Mouse (Mus musculus) gastrocnemius, adult 18-20 months (tissue): ENCODE data around the gene Crabp1. TPM values are rescaled to one million over a fixed set of nuclear protein-coding genes. Genes with fewer than 3 reads are reported as not detected.

Source experiments
- DNase-seq: peaks from one replicate; pipeline ENCODE4 v3.0.0; 2021; ENCODE audit warnings: low spot score
- total RNA-seq, 2 experiments: library from RNA; stranded (reverse); gene quantifications; 2 replicates each; pipeline ENCODE4 v1.2.3; 2021

Gene Crabp1
- total RNA-seq, 2 experiments from 2014 or later, result 0.80 to 0.88 TPM

DNA sequence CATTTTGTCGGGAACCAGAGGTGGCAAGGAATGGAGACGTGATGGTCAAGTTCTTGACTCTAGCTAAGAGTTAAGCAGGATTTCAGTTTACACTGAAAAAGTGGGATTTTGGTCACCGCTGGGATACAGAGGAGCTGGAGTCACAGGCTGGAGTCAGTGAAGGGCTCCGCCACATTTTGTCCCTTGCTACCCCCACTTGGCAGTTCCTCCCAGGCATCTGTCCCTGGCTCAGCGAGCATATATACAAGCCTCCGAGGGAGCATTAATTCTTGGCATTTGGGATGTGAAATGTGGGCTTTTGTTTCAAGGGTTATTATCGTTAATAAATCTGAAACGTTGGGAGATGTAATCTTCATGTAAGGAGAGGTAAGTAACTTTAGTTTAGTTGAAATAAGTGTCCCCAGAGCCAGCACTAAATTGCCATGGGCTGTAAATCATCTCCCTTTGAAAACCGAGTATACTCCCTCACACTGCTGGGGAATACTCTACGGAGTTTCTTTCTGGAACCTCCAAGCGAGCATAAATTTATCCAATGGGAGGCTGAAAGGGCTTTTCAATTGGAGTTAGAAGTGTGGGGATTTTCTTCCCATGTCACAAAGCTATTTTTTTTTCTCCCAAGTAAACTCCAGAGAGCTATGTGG is 5.7 kb downstream of the Crabp1 start:
- DNase-seq, result no peak

DNA sequence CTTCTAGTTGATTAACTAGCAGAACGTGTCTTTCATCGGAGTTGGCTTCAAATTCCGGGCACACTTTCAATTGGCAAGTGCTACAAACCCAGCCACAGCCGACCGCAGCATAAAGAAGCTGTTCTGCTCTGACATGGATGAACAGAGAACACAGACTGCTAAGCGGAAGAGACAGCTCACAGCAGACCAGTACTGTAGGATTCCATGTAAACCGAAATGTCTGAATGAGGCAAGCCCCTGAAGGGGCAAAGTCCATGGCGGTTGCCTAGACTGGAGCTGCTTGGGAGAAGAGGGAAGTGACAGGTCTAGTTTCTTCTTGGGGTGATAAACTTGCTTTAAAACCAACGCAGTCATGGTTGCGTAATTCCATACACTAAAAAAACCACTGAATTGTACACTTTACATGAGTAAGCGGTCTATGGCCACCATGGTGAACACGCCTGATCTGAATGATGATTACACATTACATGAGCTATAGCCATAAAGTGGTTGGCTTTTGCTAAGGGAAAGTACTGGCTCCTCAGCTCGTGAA is 12.0 kb downstream of the Crabp1 start:
- no peak for DNase-seq

DNA sequence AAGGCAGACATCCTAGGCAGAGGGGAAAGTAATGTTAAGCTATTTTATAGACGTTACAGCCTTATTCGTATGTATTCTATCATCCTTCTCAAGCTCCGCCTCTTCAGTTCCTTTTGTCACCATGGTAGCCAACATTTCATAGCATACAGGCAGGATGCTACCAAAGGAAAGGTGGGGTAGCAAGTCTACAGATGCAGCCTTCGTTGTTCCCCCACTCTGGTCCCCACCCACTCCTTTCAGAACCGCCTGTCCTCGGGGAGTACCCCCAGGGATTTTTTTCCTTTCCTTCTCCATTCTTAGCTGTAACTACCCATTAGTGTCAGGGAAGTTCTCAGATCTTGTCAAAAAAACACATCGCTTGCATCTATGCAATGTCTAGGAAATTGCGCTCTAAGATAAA is 14.7 kb downstream of the Crabp1 start:
- DNase-seq, result no peak

DNA sequence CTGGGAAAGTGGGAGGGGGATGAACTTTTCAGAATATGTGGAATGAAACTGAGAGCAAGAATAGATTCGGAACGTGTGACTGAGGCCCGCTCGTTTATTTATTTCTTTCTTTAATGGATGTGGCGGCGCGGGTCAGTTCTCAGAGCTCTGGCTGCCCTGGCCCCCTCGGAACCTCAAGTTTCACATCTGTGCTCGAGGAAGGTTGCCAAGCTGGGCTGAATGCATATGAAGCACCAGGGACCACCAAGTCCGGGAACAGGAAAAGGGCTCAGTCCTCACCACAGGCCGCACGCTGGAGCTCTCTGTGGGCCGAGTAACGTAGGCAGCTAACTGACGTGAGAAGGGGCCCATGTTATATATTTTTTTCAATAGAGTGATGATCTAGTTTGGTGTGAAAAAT is 18.0 kb downstream of the Crabp1 start:
- no peak for DNase-seq

DNA sequence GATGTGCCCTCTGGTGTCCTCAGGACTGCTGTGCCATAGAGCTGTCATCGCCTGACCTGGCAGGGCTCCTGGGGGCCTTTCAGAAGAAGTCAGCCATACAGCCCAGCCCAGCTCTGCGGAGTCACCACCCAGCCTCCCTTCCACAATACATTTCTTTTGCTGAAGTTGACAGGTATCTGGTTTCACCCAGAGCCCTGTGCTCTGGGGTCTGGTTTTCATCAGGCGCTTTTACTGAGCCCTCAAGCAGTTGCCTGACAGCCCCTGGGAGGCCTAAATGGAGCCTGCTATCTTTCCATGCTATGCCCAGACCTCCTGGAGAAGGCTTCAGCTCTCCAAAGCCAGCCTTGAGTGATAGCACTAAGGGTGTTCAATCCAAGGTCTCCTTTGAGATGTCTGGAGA is 19.5 kb downstream of the Crabp1 start:
- no peak for DNase-seq

DNA sequence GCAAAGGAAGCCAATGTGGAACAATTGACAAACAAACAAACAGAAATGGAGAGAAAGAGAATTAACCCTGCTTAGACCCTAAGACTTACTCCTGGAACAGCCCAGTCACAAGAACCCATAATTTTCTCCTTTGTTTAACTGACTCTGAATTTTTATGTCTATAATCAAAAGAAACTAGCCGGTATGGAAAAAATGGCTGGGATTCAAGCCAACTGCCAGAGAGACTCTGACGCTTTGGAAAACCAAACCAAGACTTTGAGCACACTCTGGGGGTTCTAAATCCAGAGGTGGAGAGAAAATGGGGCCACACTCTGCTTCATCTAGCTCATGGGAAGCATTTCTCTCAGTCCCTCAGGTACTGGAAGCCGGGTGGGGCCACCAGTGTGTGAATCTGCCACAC is 20.7 kb downstream of the Crabp1 start:
- no peak for DNase-seq

DNA sequence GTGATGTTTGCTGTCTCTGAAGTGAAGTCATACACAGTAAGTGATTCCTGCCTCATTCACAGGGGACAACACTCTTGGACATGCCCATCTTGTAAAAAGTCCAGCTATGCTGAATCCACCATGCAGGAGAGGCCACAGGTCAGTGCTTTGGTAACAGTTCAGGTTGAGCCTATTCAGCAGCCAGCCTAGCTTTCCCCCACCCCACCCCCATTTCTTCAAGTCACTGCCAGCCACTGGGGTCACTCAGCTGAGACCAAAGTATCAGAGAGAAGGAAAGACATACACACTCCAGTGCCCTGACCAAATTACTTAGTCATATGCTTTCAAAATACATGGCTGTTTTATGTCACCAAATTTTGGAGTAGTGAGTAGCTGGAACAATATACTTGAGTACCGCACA is 21.5 kb downstream of the Crabp1 start:
- DNase-seq, result no peak

DNA sequence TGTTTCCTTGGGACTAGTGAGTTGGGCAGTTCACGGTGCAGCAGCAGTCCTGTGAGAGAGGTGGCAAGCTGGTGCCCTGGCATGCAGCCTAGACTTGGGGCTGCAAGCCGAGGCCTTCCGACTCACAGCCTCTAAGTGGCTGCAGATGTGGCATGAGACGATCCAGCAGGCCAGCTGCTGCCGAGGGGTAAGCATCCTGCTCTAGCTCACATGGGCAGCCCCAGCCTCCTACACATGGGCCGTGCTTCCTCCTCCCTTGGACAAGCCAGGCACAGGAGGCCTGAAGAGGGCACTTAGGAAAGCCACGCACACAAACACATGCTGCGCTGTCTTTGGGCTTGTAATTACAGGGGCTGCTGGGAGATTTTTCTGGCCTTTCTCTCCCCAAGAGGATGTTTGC is 23.2 kb downstream of the Crabp1 start:
- DNase-seq, result no peak

DNA sequence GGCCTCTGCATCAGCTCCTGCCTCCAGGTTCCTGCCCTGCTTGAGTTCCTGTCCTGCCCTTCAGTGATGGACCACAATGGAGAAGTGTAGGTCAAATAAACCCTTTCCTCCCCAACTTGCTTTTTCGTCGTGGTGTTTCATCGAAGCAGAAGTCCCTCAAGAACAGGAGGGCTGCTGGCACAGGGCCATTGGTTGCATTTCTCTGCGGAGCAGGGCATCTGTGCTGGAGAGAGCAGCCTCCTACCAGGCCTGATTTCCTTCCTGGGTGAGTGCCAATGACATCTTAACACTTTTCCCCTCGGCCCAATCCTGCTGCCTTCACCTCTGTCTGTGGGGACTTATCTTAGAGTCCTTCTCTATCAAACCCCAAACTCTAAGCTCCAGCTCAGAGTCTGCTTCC is 25.7 kb downstream of the Crabp1 start:
- no peak for DNase-seq

DNA sequence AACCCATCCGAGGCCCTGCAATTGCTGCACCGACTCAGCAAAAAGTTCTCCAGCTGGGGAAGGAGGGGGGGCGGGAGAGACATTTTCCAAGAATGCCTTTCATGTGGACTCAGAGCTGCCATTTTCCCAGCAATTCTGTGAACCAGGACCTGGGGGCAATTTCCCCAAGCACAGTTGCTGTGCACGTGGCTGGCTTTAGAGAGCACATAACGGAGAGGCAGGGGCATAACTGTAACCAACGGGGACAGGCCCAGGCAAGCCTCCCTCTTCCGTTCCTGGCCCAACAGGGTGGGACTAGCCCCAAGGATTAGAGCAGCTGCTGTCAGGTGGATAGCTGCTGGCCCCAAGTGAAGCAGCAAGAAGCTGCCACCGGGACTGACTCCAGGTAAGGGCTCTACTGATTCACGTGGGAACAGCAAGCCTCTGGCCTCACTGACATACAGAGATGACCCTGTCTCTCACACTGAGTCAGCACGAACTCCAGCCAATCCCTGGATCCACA is 37.0 kb downstream of the Crabp1 start:
- no peak for DNase-seq

DNA sequence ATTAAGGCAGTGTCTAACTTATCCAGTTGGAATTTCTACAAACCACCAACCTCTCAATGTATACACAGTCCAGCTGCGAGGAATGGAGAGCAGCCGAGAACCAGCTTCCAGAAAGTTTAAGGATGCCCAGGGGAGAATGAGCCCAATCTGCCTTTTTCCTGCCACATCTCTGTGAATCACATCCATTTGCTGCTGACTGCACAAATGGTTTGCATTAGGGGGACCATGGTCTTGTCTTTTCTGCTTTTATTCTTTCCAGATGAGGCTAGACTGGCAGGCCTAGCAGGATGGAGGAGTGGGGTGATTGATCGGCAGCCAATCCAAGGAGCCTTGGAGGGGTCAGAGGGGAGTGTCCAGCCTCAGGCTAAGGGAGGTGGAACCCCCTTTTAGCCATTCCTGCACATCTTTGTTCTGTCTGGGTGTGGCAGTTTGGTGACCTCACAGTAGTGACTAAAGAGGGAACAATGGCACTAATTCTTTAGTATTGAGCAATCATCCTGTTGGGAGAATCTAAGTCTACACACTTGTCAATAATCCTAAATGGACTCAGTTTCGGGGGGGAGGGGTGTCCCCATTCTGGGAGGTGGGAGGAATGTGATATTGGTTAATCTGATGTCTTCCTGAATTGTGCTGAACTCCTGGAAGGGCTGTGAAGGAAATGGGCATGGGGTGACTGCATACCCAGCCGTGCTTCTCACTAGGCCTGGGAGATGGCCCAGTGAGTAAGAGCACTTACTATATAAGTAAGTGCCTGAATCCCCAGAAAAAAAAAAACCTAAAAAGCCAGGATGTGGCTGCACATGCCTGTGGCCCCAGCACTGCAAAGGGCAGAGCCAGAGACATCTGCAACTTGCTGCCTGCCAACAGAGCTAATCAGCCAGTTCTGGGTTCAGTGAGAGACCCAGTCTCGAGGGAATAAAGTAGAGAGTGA is 38.5 kb downstream of the Crabp1 start:
- peak; percentile 6 for DNase-seq

DNA sequence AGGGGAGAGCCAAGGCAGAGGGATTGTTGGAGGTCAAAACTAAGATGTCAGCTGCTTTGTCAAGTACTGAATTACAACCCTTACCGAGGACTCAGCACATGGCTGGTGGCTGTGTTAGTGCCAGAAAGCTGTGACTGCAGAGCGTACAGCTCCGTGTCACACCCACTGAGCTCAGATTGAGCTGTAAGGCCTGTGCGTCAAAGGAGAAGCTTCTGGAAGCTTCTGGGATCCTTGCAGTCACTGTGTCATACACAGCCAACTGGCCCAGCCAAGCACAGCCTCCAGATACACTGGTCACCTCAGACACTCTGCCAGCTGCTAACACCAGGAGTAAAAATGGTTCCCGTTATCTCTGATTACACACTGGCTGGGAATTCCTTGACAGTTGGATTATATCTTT is 39.8 kb downstream of the Crabp1 start:
- DNase-seq, result no peak

DNA sequence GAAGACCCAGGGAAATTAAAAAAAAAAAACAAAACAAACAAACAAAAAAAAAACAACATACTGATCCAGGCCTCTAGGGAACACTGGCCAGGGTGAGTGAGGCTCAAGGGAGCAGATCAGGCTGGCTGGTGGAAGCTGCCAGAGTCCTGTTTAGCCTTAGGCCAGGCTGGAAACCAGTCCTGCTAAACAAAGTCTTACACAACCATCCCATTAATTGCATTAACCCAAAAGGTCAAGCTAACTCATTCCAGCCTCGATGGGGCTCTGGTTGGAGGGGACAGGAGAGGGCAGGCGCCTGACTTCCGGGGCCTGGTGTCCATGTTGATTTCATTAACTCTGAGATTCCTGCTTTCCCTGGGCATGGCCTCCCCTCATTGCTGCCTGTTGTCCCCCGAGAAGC is 43.2 kb downstream of the Crabp1 start:
- no peak for DNase-seq

DNA sequence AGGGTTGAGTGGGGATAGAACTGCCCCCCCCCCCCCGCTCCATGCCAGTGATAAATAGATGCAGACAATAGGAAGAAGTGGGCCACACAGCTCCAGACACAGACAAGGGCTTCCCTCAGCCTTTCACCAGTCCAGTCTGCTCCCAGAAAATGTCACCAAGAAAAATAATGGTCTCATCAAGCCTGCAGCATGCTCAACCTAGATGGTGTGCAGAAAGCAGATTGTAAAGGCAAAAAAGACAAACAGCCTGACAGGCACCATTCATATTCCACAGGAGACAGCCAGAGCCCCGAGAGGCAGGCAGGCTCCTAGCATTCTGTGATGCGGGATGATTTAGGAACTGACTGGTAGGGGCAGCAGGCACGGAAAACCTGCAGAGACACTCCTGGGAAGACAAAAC is 45.4 kb downstream of the Crabp1 start:
- no peak for DNase-seq

DNA sequence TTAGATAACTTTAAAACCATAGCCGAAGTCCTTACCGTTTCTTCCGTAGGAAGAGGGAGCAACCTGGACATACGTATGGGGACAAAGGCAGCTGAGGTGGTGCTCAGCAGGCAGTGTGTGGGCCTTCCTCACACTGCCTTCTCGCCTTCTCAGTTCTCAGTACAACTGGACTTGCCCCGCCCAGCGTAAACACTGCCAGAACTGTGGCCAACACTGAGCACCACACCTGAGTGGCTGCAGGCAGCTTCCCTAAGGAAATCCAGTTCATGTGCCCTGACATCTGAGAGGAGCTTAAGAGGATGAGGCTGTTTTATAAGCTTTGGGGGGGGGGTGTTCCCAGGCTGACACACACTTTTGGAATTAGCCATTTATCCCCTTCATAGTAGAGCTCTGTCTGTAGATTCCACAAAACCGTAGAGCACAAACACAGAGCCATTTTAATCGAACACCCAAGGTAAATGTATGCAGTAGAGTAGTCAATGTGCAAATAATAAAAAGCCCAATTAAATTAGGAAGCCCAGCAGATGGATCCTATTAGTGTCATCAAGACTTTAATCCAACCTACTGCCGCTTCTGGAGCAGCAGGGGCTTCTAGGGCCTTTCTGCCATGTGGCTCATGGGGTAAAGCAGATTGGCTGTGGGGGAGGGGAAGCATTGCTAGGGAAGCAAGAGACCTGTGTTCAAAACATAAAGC is 52.1 kb downstream of the Crabp1 start:
- DNase-seq, result no peak

DNA sequence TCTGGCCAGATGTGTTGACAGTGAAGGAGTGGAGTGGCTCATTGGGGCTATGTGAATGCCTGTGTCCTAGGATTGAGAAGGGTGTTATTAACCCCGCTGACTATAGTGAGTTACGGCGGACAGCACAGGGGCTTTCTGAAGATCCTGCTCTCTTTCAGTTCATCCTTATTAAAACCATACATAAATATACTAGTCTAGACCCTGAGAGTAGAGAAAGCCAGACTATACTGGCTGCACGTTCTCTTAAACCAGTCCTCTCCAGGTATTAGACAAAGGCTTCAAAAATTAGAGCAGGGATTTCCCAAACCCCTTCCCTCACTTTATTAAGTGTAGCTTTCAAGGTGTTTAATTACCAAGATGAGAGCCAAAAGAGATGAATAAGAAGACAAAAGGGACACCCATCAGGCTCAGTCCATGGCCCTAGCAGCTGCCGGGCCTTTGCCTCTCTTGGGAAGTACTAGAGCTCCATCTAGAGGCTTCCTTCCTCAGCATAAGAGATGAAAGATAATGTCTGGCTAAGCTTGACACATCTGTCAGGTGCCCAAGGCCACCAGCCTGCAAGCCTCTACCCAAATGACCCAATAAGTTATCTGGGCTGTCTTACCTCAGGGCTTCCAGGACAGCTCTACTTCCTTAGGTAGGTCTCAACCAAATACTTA is 57.0 kb downstream of the Crabp1 start:
- peak; percentile 22 for DNase-seq

Other genes starting within 250 kb of the Crabp1 start
- not detected for gene Sh2d7, start 225.8 kb upstream of the Crabp1 start, total RNA-seq
- 100 to 1,000 TPM; 111 to 121 TPM for gene Cib2, start 204.5 kb upstream of the Crabp1 start, total RNA-seq
- 100 to 1,000 TPM; 491 to 527 TPM for gene Idh3a, start 178.4 kb upstream of the Crabp1 start, total RNA-seq
- under 1 TPM; 0.14 to 0.57 TPM for gene Acsbg1, start 102.9 kb upstream of the Crabp1 start, total RNA-seq
- gene Dnaja4, start 65.9 kb upstream of the Crabp1 start, total RNA-seq, result 100 to 1,000 TPM in 1 of 2 experiments, 10 to 100 TPM in 1; 60.1 to 115 TPM
- gene Wdr61, start 30.2 kb upstream of the Crabp1 start, total RNA-seq, result 10 to 100 TPM; 19.0 to 21.6 TPM
- gene Ireb2, start 99.0 kb downstream of the Crabp1 start, total RNA-seq, result 10 to 100 TPM; 16.6 to 17.7 TPM
- under 1 TPM; 0.64 to 0.66 TPM for gene Hykk, start 152.5 kb downstream of the Crabp1 start, total RNA-seq
- 100 to 1,000 TPM; 117 to 128 TPM for gene Psma4, start 186.0 kb downstream of the Crabp1 start, total RNA-seq
- gene AY074887, start 186.2 kb downstream of the Crabp1 start, total RNA-seq, result not detected
- gene Chrna5, start 216.1 kb downstream of the Crabp1 start, total RNA-seq, result not detected